Mouse (Mus musculus) forebrain, embryonic 10.5 days (tissue): ENCODE results near the gene Hikeshi. TPM values are rescaled to one million over a fixed set of nuclear protein-coding genes. Genes with fewer than 3 reads are reported as not detected.

Experiments used
- DNase-seq: peaks from one replicate; pipeline ENCODE4 v3.0.0-alpha.2; 2017; ENCODE audit warnings: low spot score; ENCODE audit errors: extremely low spot score
- H3K27ac ChIP-seq: fragments of 300-500 bp; sonication (generic); 2 replicates; pipeline ENCODE4 v1.5.1; 2016; ENCODE audit warnings: mild to moderate bottlenecking
- H3K27me3 ChIP-seq: fragments of 300-500 bp; sonication (generic); 2 replicates; pipeline ENCODE4 v1.6.1; 2016; ENCODE audit warnings: mild to moderate bottlenecking; ENCODE audit not compliant: poor library complexity, severe bottlenecking
- H3K36me3 ChIP-seq: fragments of 300-500 bp; sonication (generic); replicated peaks from 2 replicates; pipeline ENCODE4 v1.6.1; 2016; ENCODE audit warnings: mild to moderate bottlenecking, moderate library complexity
- H3K4me1 ChIP-seq: fragments of 300-500 bp; sonication (generic); 2 replicates; pipeline ENCODE4 v1.6.1; 2016
- H3K4me3 ChIP-seq: fragments of 300-500 bp; sonication (generic); 2 replicates; pipeline ENCODE4 v1.5.1; 2016; ENCODE audit warnings: mild to moderate bottlenecking, moderate library complexity
- H3K9me3 ChIP-seq: fragments of 300-500 bp; sonication (generic); 2 replicates; pipeline ENCODE4 v1.6.1; 2016; ENCODE audit warnings: mild to moderate bottlenecking, moderate library complexity
- WGBS: fragments of 180-500 bp; shearing (Covaris S2); methylation state at CpG from one replicate; pipeline ENCODE4 v1.1.7; 2016; 5-methylcytosine and 5-hydroxymethylcytosine counted together
- polyA plus RNA-seq: library from polyadenylated mRNA; unstranded; fragments of >200 nt; fragmentation: Nextera tagmentation; extraction: Ambion mirVana; gene quantifications from 2 replicates; pipeline ENCODE4 v1.2.1, GENCODE M21; 2016

Gene Hikeshi
- 151 and 170 TPM in 2 replicates for polyA plus RNA-seq

DNA sequence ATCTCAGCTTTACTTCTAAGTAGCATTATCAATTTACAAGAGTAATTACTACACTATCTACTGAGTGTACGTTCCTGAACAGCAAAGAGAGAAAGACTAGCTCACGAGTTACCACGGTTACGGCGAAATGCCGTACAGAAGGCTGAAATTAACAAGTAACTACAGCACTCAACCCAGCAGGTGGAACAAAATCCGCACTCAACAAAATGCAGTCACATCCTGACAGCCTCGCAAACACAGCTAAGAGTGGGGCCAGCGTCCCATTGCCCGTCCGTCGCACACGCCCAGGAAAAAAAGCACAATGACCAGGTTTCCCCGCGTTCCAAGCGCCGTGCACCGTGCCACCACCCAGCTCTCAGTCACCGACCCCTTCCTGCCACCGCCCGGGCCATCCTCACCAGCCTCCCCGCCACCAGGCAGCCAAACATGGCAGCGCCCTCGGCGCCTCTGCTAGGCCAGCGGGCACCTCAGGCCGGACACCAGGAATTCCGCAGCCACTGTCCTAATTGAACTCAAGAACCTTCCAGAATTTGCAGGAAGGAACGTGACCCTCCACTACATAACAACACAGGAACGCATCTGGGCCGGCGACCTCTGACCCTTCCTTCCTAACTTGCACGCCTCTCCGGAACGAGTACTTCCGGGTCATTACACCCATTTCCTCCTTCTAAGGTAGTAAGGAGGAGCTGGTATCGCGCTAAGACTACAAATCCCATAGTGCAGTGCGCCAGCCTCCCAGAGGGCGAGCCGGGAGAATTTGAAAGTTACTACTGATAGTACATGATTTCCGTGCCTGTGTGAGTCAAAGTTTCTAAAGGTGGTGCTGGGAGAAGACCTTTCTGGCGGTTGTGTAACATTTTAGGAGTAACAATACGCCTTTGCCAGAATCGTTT is at the start of gene Hikeshi:
Hikeshi (minus strand) TSS at position 634 of the 893 bp plus-strand sequence.
- H3K9me3 ChIP-seq = no peaks in the 10 kb centered on the region
- peak; percentile 93 for DNase-seq
- H3K4me1 ChIP-seq = peaks cover 11% of the 10 kb centered on the region
- no peaks in the 10 kb centered on the region for H3K36me3 ChIP-seq
- WGBS = under 1% methylated on average over 45 of the region's 45 CpGs
- H3K27ac ChIP-seq = peak within 1 kb of the TSS; percentile 93
- H3K4me3 ChIP-seq = peak within 1 kb of the TSS; percentile 86
- H3K27me3 ChIP-seq = no peaks in the 10 kb centered on the region

DNA sequence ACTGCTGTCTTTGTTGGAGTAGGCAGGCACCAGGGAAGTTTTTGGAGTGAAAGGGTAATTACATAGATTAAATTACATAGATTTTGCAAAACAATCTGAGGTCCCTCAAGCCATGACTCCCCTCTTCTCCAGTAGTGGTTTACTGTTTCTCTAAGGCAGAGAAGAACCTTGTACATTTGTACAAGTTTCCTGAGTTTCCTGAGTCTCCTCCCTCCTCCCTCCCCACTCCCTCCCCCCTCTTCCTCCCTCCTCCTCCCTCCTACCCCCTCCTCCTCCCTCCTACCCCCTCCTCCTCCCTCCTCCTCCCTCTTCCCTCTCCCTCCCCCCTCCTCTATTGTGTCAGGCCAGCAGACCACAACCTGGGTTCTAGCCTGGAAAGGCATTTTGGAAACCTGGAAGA is 43.4 kb upstream of the Hikeshi start:
- DNase-seq = no peak
- H3K27me3 ChIP-seq = no peaks in the 10 kb centered on the region
- H3K4me3 ChIP-seq = no peak overlapping the region
- 0 out of 2 replicates have a peak overlapping the region, but pooled peaks have one; percentile 5 for H3K27ac ChIP-seq
- H3K9me3 ChIP-seq = no peaks in the 10 kb centered on the region
- no peaks in the 10 kb centered on the region for H3K36me3 ChIP-seq
- peaks cover 14% of the 10 kb centered on the region for H3K4me1 ChIP-seq

GRCm38 (mm10) chr7:89983441-89983840 is 42.4 kb upstream of the Hikeshi start:
- no peaks in the 10 kb centered on the region for H3K36me3 ChIP-seq
- no peak overlapping the region for H3K27ac ChIP-seq
- WGBS = 93% methylated on average over 2 of the region's 2 CpGs
- no peak for DNase-seq
- H3K27me3 ChIP-seq = no peaks in the 10 kb centered on the region
- H3K9me3 ChIP-seq = no peaks in the 10 kb centered on the region
- peaks cover 23% of the 10 kb centered on the region for H3K4me1 ChIP-seq
- no peak overlapping the region for H3K4me3 ChIP-seq

DNA sequence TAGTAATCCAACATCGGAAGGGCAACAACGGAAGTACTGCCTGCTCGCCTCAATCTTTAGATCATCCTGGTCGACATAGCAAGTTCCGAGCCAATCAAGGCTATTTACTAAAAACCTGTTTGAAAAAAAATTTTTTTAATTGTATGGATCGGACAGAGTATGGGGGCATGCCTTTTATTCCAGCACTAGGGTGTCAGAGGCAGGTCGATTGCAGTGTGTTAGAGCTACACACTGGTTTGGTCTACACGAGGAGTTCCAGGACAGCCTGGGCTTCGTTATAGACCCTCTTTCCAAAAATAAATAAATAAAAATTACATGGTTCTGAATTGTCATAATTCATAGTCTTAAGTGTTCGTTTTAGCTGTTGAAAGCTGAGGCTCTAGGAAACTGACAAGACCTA is 40.6 kb upstream of the Hikeshi start:
- H3K4me1 ChIP-seq = peaks cover 25% of the 10 kb centered on the region
- H3K27me3 ChIP-seq = no peaks in the 10 kb centered on the region
- no peaks in the 10 kb centered on the region for H3K9me3 ChIP-seq
- H3K27ac ChIP-seq = peak overlapping the region; percentile 99
- 22% methylated on average over 10 of the region's 10 CpGs for WGBS
- peaks cover 10% of the 10 kb centered on the region for H3K36me3 ChIP-seq
- no peak for DNase-seq
- peak overlapping the region; percentile 85 for H3K4me3 ChIP-seq

DNA sequence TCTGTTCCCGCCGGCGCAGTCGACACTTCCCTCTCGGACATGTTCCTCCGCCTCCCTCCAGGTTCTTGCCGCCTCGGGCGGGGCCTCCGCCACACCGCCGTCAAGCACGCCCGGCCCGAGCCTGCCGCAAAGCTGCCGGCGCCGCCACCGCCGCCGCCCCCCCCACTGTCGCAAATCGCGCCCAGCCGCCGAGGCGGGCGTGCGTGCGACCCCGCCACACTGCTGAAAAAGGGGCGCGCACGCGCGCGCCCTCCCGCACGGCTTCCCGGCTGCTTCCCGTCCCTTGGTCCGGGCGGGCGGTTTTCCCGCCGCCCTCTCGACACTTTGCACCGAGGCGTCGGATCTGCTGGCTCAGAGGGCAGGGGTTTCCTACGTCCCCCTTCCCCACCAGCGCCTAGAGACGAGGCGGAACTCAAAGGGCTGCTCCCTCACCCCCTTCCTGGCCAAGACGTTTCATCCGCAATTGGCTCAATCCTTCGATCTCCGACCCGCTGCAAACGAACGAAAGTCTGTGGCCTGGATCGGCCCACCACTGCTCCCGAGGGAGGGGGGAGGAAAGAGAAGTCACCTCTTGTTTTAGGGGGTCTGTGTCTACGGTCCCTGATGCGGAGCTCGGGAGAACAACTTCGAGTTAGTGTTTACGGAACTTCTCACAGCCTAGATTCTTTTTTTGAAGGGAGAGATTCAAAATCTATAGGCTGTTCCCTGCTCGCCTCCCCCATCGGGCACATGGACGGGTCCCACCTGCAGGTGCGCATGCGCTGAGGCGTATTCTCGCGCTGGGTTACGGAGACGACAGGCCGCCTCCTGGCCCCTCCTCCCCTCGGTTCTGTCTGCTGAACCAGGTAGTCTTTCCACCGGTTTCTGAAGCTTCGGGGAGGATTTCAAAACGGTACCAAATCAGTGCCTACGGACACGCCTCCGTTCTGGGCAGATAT is 39.8 kb upstream of the Hikeshi start, which contains the start of gene Eed:
Eed (minus strand) TSS at position 499 of the 938 bp plus-strand sequence.
- Histone ChIP-seq H3K4me1 (peaks cover 25% of the 10 kb centered on the region), H3K36me3 (peaks cover 18% of the 10 kb centered on the region), H3K9me3 (no peaks in the 10 kb centered on the region), H3K27ac (peak within 1 kb of the TSS; percentile 99), H3K4me3 (peak within 1 kb of the TSS; percentile 85), H3K27me3 (no peaks in the 10 kb centered on the region)
- DNase-seq = peak; percentile 94
- under 1% methylated on average over 87 of the region's 87 CpGs for WGBS

GRCm38 (mm10) chr7:89980133-89980484 is 39.1 kb upstream of the Hikeshi start:
- H3K9me3 ChIP-seq = no peaks in the 10 kb centered on the region
- no peak for DNase-seq
- H3K4me1 ChIP-seq = peaks cover 25% of the 10 kb centered on the region
- H3K27ac ChIP-seq = peak overlapping the region; percentile 99
- H3K4me3 ChIP-seq = peak overlapping the region; percentile 85
- WGBS = under 1% methylated on average over 31 of the region's 31 CpGs
- no peaks in the 10 kb centered on the region for H3K27me3 ChIP-seq
- peaks cover 24% of the 10 kb centered on the region for H3K36me3 ChIP-seq

DNA sequence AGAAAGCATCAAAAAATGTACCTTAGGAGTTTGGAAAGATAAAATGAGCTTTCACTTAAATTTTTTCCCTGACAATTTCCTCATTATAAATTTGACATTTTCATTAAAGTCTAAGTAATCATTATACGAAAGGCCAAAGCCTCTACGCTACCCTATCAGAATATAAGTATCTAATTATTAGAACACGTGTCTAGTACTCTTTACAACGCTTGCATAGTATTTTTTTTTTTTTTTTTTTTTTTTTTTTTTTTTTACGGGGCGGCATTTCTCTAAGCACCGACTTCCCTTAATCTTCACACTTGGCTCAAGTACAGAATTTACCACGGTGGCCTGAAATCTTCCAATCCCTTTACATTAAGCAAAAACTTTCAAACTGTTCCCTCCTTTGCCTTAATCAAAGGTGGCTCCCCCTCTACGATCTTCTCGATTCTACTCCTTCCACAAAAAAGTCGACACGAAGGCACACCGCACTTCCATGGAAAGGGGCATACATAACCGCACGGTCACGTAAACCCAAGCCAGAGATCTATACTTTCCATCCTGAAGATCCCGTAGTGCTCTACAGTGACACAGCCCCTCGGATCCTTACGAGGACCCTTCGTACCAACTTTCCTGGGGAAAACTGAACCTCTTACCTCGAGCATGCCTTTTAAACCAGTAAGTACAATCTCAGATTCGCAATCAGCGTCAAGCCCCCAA is 38.6 kb upstream of the Hikeshi start:
- peak overlapping the region; percentile 85 for H3K4me3 ChIP-seq
- DNase-seq = no peak
- H3K9me3 ChIP-seq = no peaks in the 10 kb centered on the region
- 5% methylated on average over 23 of the region's 23 CpGs for WGBS
- peaks cover 28% of the 10 kb centered on the region for H3K36me3 ChIP-seq
- H3K27ac ChIP-seq = peak overlapping the region; percentile 99
- no peaks in the 10 kb centered on the region for H3K27me3 ChIP-seq
- H3K4me1 ChIP-seq = peaks cover 24% of the 10 kb centered on the region

DNA sequence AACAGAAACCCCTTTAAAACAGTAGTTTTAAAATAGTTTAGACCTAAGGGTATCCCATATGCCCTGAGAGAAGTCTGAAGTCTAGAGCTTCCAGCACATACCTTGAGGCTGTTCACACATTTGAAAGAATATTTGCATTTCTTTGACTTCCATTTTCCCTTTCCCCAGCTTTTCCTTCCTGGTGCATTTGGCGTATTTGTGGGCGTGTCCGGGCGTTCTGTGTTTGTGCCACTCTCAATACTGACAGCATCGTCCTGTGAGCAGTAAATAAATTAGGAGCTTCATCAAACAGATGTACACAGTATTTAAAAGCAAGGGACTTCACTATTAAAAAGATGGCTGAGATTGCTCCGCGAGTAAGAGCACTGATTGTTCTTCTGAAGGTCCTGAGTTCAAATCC is 35.8 kb upstream of the Hikeshi start:
- Histone ChIP-seq H3K36me3 (peaks cover 56% of the 10 kb centered on the region), H3K4me3 (no peak overlapping the region), H3K27me3 (no peaks in the 10 kb centered on the region), H3K4me1 (peaks cover 15% of the 10 kb centered on the region), H3K9me3 (no peaks in the 10 kb centered on the region), H3K27ac (no peak overlapping the region)
- DNase-seq = no peak
- 95% methylated on average over 7 of the region's 7 CpGs for WGBS

GRCm38 (mm10) chr7:89975571-89975970 is 34.6 kb upstream of the Hikeshi start:
- Histone ChIP-seq H3K36me3 (peaks cover 68% of the 10 kb centered on the region), H3K9me3 (no peaks in the 10 kb centered on the region), H3K27ac (no peak overlapping the region), H3K27me3 (no peaks in the 10 kb centered on the region), H3K4me1 (peaks cover 11% of the 10 kb centered on the region), H3K4me3 (no peak overlapping the region)
- 85% methylated on average over 1 of the region's 1 CpGs for WGBS
- no peak for DNase-seq

- 86% methylated on average over 2 of the region's 2 CpGs for WGBS
- Histone ChIP-seq H3K4me1 (no peaks in the 10 kb centered on the region), H3K27me3 (no peaks in the 10 kb centered on the region), H3K4me3 (no peak overlapping the region), H3K27ac (no peak overlapping the region), H3K9me3 (no peaks in the 10 kb centered on the region), H3K36me3 (peaks cover 99% of the 10 kb centered on the region)
- no peak for DNase-seq
These were observed 26.2 kb upstream of the Hikeshi start for GRCm38 (mm10) chr7:89967235-89967634.

DNA sequence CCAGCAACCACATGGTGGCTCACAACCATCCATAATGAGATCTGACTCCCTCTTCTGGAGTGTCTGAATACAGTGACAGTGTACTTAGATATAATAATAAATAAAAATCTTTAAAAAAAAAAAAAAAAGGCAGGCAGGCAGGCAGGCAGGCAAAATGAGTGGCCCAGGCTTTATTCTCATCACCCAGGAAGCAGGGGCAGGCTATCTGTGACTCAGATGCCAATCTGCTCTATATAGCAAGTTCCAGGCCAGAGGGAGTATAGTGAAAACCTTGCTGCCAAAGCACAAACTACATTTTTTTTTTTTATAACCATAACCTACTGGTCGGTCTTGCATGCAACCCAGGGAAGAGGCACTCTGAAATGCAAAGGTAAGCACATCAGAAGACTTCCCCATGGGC is 25.8 kb upstream of the Hikeshi start:
- Histone ChIP-seq H3K4me1 (no peaks in the 10 kb centered on the region), H3K36me3 (peaks cover 99% of the 10 kb centered on the region), H3K9me3 (no peaks in the 10 kb centered on the region), H3K27ac (no peak overlapping the region), H3K4me3 (no peak overlapping the region), H3K27me3 (no peaks in the 10 kb centered on the region)
- DNase-seq = no peak
- 85% methylated on average over 1 of the region's 1 CpGs for WGBS

DNA sequence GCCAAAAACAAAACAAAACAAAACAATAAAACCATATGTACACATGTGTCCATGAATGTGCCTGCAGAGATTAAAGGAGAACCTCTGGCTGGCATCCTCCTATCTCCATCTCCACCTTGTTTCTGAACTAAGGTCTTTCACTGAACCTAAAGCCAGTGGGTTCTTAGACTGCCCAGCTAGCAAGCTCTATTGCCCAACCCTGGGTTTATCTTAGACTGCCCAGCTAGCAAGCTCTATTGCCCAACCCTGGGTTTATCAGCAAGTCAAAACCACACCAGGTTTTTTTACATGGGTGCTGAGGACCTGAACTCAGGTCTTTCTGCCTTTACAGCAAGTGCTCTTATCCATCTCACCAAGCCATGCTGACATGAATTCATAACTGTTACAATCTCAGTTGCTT is 22.1 kb upstream of the Hikeshi start:
- H3K4me1 ChIP-seq = no peaks in the 10 kb centered on the region
- H3K4me3 ChIP-seq = no peak overlapping the region
- H3K27ac ChIP-seq = no peak overlapping the region
- H3K27me3 ChIP-seq = no peaks in the 10 kb centered on the region
- H3K9me3 ChIP-seq = no peaks in the 10 kb centered on the region
- no peak for DNase-seq
- peaks cover 95% of the 10 kb centered on the region for H3K36me3 ChIP-seq
